Mouse (Mus musculus) lung, adult 2 months (tissue): ENCODE data around the gene Ptpre.

Experiments used
- CTCF ChIP-seq: fragments of 200-500 bp; IDR thresholded peaks from 2 replicates; pipeline ENCODE4 v1.5.1; 2011; ENCODE audit warnings: mild to moderate bottlenecking, low read length, control low read depth; ENCODE audit not compliant: insufficient read depth
- POLR2A ChIP-seq: fragments of 200-500 bp; IDR thresholded peaks from 2 replicates; pipeline ENCODE4 v1.6.1; 2011; ENCODE audit warnings: low read depth, mild to moderate bottlenecking, control low read depth, low read length, borderline replicate concordance; ENCODE audit errors: extremely low read depth

DNA sequence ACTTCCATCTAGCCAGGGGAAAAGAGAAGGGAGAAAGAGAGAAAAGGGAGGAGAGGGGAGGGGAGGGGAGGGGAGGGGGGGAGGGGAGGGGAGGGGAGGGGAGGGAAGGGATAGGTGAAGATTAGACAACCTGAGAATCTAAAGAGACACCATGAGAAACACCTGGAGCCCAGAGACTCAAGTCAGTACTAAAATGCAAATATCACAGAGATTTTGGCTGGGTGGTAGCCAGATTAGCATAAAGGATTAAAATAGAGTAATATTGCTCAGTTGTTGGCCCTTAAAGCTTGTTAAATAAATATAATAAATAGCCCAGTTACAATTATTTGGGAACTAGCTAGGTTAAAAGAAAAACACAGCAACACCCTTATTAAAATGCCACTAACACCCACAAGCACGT, 175.3 kb downstream of the Ptpre start:
- TF ChIP-seq CTCF (no peak), POLR2A (no peak)
